Mouse (Mus musculus): ENCODE results near the gene Olfr559.
A peak's percentile ranks its signal among the peaks of the same experiment; 100 is the strongest.

Gene Olfr559

DNA sequence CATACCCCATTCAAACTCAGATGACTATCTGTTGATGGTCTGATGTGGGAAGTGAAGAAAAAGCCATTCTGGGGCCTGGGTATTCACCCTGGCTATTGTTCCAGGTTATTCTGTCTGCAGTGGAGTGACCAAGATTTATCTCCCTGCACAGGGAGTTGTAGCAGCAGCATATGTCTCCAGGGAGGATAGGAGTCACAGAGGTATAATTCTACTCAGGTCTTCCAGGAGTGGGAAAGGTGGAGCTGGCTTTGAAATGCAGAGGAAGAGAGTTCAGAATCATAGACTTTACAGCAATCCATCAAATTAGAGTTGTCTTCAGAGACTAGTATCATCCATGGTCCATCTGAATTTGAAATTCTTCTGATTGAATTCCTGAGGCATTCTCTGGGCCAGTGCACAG, at the start of gene Olfr559:
Olfr559 (minus strand) TSS at position 101 of the 400 bp plus-strand sequence.
- no peak for DNase-seq (ENCODE audit: low spot score in 2 of 2)

DNA sequence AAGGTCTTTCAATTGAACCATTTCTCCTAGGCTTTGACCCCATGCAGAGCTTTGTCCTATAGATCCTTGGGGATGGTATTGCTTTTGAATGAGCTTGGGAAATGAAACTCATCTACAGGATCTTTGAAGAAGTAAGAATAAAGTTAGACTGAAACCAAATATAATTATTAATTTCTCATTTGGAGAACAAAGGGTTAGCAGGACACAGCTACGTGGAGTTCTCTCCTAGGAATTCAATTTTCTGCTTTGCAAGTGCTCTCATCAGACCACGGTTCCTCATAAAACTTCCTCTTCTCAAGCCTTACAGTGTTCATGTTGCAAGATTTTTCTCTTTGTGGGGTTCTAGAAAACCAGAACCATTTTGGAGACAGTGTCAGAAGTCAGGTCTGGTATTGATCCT, 43.6 kb upstream of the Olfr559 start, which contains the start of gene Olfr561:
Olfr561 (plus strand) TSS at position 301 of the 400 bp plus-strand sequence.
- no peak for DNase-seq (ENCODE audit: low spot score in 2 of 2)

DNA sequence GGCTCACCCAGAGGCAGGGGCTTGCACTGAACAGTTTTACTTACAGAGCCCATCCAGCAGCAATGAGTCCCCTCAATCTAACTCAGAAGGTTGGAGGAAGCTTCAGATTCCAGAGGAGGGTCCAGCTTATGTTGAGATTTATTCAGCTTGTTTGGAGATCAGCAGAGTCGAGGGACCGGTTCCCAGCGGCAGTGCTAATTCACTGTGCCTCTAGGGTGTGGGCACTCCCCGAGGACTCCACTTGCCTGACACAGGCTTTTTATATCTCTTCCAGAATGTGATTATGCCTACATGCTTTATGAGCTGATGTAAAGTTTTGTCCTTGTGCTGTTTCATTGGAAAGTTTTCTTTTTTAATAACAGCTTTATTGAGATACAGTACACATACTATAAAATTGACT, 32.0 kb upstream of the Olfr559 start, which contains the start of the genes Olfr560 and Olfr78:
Olfr560 (minus strand) TSS at position 101 of the 400 bp plus-strand sequence.
Olfr78 (minus strand) TSS at position 206 of the 400 bp plus-strand sequence.
- DNase-seq (ENCODE audit: low spot score in 2 of 2), result no peak

DNA sequence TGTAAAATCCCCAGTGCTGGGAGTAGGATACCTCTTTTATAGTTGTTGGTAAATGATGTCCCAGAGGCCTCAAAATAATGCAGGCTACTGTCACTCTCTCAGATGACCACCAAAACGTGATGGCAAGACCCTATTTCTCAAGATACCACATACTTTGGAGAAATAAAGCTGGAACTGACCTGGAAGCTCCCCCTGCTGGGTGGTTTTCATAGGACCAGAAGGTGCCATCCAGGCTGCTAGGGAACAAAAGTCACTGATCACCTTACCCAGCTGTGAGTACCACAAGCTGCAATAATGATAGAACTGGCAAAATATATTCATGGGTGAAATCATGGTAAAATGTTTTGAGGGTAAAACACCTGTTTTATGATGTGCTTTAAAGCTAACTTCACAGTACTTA, 24.8 kb upstream of the Olfr559 start:
- DNase-seq (ENCODE audit: low spot score in 2 of 2), result no peak

DNA sequence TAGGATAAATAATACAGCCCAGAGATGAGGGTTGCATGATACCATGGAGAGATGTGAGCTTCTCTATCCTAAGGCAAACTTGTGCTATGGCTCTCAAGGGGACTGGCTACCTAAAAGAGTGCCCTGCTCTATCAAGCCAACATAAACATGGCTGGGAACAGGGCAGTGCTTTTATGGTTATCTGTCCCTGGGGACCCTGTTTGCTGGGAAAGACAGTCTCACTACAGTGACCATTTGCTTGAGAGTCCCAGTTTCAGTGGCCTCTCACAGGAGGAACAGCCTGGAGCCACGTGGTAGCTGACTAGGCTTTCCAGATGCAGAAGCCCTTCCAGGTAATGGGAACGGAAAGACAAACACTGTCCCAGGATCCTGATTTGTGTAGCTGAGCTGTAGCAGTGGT, 10.4 kb upstream of the Olfr559 start:
- no peak for DNase-seq (ENCODE audit: low spot score in 2 of 2)

DNA sequence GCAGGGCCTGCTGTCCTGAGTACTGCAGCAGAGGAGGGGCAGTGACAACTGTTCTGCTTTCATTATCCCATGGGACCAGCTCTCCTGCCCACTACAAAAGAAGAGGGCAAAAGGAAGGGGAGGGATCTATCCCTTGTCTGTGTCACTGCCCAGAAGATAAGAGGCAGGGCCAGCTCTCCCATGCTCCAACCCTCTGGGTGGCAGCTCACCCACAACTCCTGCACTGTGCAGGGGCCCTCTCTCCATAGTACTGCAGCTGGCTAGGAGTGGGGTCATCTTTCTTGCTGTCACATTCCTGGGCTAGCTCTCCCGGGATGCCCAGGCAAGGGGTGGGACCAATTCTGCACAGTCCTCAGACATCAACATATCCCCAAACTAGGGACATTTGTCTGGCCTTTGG, 6.5 kb upstream of the Olfr559 start:
- no peak for DNase-seq (ENCODE audit: low spot score in 2 of 2)

DNA sequence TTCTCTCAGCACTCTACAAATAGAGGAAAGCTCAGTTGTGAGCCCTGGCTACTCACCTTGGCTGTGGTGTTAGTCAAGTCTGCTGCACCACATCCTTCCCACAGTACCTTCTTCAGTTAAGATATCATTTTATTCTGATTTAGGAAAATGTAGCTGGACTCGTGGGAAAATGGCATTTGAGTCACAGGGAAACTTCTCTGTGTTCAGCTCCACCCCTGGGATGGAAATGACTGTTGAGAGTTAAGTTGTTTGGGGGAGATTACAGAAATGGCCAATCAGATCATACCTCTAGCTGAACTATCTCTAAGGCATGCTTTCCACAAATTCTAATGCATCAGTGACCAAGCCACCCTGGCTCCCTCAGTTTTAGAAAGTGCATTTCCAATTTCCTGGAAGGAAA, 8.3 kb downstream of the Olfr559 start, which contains the start of gene Olfr33:
Olfr33 (minus strand) TSS at position 101 of the 400 bp plus-strand sequence.
- no peak for DNase-seq (ENCODE audit: low spot score in 2 of 2)

DNA sequence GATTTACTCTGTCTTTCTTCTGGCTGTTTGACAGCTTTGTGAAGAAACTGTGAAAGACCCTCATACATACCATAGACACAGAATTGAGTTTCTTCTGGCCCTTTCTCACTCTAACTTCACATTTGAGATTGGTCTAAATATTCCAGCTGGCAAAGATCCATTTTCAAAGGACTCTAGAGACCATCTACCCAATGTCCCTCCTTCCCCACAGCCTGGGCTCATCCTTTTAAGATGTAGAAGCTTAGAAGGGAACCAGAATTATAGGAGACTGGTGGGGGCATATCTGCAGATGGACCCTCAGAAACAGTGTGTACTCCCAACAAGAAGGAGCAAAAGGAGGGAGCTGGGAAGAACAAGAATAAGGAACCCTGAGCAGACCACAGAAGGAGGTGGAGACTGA, 25.4 kb downstream of the Olfr559 start, which contains the start of gene Olfr558:
Olfr558 (plus strand) TSS at position 301 of the 400 bp plus-strand sequence.
- no peak for DNase-seq (ENCODE audit: low spot score in 2 of 2)

DNA sequence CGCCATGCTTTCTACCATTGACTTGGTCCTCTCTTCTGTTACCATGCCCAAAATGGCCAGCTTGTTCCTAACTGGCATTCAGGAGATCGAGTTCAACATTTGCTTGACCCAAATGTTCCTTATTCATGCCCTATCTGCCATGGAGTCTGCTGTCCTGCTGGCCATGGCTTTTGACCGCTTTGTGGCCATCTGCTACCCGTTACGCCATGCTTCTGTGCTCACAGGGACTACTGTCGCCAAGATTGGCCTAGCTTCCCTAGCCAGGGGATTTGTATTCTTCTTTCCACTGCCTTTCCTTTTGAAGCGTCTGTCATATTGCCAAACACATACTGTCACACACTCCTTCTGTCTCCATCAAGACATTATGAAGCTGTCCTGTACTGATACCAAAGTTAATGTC, 28.8 kb downstream of the Olfr559 start:
- no peak for DNase-seq (ENCODE audit: low spot score in 2 of 2)

DNA sequence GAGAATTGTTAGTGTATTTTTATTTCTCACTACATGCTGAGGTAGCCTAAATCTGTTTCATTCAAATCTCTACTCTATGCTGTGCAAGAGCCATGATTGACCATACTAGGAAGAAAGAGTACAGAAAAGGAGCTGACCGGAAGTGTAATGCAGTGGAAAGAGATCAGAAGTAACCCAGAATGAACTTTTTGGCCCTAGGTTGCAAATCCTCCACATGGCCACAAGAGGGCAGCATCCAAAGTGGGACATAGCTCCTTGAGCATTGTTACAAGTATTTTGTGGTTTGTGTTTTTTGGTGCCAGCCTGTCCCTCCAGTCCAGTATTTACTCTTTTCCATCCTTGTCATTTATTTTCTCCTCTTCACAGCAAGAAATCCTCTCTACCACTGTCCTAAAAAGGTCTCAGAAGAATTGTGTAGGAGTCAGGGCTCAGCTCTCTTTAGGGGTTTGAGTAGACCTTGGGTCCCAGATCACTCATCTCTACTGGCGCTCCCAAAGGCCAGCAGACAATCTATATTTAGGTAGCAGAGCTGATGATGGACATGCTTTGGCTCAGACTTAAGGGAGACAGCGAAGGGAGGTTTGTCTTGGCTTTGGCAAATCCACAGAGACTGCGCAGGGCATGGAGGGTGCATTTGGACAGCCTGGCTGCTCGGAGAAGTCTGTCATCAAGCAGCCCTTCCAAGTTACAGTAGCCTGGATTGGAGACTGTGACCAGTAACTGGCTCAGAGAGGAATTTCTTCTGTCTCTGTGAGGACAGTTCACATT, 31.7 kb downstream of the Olfr559 start, which contains the start of gene Olfr557:
Olfr557 (plus strand) TSS at position 553 of the 768 bp plus-strand sequence.
- DNase-seq (ENCODE audit: low spot score in 2 of 2), result no peak

DNA sequence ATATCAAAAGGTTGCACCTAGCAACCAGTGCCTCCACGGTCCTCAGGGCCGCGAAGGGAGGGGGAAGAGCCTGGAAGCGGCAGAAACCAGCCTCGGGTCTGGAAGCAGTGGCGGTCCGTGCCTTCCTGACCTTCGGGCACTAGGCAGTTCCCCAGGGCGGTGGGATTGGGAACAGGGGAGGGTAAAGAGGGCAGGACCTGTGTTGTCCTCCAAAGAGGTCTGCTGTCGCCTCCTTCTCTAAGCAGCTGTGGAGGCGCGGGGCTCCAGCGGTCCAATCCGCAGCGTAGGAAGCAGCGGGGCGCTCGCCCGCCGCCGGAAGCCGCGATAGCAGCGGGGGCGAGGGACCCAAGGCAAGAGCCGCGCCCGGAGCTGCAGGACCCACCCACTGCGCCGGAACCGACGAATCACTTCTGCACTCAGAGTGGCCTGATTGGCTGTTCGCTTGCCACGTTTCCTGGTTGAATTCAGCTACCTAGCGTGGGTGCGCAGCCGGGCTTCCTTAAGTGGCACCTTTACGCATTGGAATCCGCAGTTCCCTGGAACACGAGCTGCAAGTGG, 40.3 kb downstream of the Olfr559 start, which contains the start of gene Trim68:
Trim68 (minus strand) TSS at position 384 of the 558 bp plus-strand sequence.
- DNase-seq (ENCODE audit: low spot score in 2 of 2), result peak; percentile 91 to 94

DNA sequence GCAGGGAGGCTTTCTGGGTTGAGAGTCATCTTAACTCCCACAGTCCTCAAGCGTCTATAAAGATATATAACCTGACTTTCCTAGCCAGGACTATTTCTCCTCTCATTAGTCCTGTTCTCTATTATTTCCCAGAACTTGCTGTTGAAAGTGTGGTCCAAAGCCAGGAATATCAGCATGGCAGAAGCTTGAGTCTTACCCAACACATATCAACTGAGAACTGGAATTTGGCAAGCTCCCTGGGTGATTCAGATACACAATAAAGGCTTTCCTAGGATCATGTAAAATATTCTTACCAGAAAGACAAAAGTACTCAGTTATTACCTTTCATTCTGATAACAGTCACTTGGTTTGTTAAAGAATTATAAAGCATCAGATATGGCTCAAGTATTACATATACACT, 45.4 kb downstream of the Olfr559 start:
- no peak for DNase-seq (ENCODE audit: low spot score in 2 of 2)

DNA sequence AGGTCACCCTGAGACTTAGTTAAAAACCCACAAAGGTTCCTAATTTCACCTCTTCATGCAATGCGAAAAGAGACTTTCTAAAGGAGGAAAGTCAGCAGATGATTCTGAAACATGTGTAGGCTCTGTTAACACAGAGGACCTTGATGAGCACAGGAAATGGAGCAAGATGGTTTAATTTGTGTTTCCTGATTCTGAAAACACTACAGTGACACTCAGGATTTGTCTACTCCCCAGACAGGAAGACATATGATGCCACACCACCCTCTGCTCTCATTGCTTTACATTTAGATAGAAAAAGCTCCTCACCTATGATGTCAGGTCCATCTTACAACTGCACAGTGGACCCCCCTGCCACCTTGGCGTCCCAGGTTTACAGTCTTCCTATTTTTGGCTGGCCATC, 51.1 kb downstream of the Olfr559 start:
- DNase-seq (ENCODE audit: low spot score in 2 of 2), result no peak

Data from right cerebral cortex, postnatal 36 days (tissue).